Mouse (Mus musculus) ovary, postnatal 36 days (tissue): ENCODE results near the gene Adck1.
"Not testable (repeated sequence)": the region's sequence is repeated elsewhere in the genome, so short reads cannot be mapped to it uniquely, and the experiment has no call there.

Source experiments
- DNase-seq: peaks from one replicate; pipeline ENCODE4 v3.0.0; 2022; ENCODE audit warnings: low spot score, mixed read lengths

Gene Adck1

DNA sequence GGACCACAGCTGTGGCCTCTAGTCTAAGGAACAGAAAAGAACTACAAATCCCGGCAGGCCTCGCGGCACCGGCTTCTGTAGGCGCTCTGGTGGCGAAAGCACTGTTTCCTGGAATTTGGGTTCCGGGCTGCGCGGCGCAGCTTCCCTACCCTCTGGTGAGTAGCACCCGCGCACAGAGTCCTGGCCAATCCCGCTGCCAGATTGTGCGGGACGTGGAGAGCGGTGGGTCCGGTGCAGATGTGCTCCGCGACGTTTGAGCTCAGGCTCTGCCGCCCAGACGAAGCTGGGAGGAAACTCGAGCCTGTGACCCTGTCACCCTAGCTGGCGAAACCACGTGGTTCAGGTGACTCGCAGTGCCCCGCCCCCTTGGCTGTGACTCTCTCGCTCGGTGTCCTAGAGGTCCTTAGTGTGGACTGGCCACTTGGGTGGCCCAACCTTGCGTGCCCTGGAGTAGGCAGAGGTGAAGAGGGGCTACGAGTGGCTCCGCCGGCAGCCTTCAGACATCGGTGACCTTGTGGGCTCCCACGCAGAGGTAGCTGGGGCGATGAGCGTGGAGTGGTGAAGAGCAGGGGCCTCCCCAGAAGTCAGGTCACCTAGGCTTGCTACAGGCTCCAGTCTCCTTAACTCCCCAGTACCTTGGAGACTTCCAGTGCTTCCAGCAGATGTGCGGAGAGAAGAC lies at the start of gene Adck1:
Adck1 (plus strand) TSS at position 114 of the 679 bp plus-strand sequence.
- DNase-seq = peak; percentile 83

DNA sequence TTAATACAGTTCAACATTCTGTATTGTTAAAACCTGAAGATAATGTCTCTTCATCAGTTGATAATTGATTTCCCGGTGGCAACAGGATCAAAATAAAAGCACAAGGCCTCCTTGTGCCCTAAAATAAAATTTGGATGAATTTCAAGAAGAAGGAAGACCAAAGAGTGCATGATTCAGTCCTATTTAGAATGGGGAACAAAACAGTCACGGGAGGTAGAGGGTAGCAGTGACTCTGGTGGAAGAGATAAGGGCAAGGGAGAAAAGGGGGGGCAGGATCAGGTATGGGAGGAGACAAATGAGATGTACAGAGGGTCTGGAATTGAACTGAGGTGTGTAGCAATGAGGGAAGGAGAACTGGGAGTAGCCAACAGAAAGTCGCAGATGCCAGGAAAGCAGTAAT lies 45.8 kb upstream of the Adck1 start:
- no peak for DNase-seq

DNA sequence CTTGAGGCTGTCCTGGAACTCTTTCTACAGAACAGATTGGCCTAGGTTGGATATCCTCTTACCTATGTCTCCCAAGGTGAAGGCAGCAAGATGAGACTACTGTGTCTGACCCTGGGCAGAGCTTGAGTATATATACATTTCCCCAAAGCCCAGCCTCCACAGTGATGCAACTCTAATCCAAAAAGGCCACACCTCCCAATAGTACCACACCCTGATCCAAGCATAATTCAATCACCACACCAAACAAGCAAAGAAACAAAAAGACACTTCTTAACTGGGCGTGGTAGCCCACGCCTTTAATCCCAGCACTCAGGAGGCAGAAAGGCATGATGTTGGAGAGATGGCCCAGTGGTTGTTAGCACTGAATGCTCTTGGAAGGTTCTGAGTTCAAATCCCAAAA lies 36.4 kb upstream of the Adck1 start, which contains the start of gene Gm5039:
Gm5039 (minus strand) TSS at position 101 of the 400 bp plus-strand sequence.
- not testable (repeated sequence) for DNase-seq

DNA sequence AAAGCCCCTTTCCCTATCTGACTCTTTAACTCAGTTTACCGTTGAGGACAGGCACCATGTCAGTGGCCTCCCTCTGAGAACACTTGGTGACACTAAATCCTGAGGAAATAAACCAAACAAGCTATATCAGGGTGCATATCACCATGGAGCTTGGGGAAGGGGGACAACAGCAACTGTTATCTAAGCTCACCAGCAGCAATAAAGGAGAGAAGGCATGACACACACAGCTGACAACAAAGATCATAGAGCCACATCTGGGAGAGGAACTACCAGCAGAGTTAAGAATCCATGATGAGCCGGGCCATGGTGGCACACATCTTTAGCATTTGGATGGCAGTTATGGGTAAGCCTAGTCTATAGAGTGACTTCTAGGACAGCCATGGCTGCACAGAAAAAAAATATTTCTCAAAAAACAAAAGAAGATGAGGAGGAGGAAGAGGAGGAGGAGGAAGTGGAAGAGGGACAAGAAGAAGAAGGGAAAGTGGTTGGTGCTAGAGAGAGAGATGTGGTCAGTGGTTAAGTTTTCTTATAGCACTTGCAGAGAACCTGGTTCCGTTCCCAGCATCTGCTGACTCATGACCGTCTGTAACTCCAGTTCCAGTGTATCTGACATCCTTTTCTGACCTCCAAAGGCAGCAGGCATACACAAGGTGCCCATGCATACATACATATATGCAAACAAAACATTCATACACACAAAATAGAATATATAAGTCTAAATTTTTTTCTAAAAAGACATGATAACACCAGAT lies 23.5 kb upstream of the Adck1 start:
- DNase-seq = not testable (repeated sequence)

DNA sequence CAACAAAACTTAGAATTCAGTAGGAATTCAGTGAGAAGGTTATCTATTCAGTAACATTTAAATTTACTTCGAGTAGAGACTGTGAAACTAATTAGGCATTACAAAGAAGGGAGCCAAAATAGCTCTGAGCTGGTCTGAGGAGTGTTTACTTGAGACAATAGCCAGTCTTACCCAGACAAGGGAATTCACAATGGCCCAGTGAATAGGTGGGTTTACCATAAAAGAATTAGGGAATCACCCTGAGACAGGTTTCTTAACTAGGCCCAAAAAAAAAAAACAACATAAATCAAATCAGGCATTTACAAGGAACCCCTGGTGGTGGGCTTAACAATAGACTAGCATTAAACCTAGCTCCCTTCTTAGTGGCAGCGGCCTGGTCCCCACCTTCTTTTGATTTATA lies 19.1 kb upstream of the Adck1 start:
- not testable (repeated sequence) for DNase-seq

DNA sequence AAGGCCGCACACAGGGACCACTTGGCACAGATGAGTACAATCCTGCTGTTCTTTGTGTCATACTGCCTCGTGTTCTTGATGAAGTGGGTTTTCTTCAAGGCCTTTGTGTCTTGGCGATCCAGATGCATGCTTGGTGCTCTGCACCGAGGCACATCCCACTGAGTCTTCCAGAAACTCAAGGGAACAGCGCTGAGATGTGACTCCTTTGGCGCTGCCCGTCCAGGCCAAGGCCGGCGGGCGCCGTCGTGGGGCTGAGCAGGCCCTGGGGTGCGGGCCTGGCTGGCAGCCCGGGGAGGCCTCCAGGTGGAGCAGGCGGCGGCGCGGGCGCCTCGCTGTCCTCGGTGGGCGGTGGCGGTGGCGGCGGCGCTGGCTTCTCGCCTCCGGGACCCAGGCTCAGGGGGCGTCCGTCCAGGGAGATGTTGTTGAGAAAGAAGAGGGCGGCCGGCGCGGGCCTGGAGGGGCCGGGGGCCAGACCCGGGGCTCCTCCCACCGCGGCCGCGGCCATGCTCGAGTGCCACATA lies 6.1 kb upstream of the Adck1 start:
- DNase-seq = no peak

DNA sequence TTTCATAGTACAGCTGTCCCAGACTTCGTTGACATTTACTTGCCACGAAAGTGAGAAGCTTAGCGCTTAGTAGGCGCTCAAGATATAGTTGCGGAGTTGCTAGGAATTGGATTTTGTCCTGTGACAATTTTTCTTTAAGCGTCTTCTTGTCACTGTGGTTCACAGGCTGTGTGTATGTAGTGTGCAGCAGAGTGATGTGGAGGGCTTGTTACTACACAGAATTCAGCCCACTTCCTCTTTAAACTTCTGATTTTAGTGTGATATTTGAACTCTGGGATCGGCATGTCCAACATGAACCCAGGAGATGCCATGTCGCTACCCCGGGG lies 729 bp downstream of the Adck1 start:
- no peak for DNase-seq

DNA sequence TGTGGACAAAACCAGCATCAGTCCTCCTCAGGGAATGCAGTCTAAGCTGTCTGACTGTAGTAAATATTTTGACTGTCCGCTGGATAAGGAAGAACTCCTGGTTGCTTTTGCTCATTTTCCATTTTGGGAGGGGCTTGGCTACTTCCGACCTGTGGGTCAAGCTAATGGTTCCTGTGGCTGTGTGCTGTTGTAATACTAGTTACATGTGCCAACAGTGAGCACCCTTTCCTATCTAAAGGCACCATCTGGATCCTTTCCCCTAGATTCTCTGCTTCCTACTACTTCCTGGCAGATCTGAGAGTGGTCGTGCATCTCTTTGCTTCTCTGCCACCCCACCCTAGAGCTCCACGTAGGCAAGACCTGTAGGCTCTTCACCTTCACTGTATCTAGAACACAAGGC lies 7.3 kb downstream of the Adck1 start:
- DNase-seq = no peak

DNA sequence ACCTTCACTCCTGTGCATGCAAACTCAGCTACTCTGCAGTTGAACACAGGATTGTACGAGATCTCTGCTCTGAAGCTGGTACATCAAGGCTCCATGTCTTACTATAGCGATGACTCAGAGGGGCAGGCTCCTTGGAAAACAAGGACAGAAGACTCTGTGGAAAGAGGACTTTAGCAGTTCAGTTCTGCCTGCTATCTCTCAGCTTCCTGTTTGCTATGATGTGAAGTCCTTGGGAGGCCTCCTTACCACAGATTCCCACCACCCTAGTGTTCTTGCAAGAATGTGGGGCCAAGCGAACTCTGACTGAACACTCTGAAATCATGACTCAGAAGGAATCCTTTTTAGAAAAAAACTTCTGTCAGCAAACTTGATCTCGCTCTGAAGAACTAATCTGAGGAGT lies 8.3 kb downstream of the Adck1 start:
- no peak for DNase-seq

DNA sequence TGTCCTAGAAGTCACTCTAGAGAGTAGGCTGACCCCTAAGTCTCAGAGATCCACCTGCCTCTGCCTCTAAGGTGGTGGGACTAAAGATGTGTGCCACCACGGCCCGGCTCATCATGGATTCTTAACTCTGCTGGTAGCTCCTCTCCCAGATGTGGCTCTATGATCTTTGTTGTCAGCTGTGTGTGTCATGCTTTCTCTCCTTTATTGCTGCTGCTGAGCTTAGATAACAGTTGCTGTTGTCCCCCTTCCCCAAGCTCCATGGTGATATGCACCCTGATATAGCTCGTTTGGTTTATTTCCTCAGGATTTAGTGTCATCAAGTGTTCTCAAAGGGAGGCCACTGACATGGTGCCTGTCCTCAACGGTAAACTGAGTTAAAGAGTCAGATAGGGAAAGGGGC lies 9.3 kb downstream of the Adck1 start:
- DNase-seq = not testable (repeated sequence)

DNA sequence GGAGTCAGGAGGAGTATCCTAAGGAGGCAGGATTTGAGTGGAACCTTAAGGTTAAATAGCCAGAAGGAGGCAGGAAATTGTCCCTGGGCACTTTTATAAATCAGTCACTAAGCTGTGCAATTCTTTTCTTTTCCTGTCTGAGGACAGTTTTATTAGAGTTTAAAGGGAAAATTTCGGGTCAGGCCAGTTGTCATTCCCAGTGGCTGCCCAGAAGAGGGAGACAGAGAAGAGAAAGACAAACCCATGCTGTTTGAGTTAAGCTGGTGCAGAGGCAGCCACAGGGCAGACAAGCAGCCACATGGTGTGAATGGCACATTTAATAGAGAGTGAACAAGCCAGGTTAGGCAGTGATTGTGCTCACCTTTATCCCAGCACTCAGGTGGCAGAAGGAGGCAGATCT lies 10.0 kb downstream of the Adck1 start:
- not testable (repeated sequence) for DNase-seq

DNA sequence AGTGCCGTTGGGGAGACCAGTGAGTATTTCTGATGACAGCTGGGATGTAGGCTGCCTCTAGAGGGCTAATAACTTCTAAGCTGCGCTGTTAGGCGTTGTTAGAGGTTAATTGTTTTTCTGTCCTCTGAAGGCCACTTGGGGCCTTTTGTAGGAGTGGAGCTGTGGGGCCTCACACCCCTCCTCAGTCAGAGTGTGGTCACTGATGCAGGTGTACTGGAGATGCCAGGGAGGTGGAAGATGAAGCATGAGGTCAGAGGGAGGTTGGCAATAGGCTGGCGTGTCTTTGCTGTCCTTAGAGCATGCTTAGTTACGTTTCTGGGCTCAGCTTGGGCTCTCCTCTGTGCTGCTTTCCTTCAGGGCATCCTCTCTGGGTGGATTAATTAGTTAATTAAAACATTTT lies 11.7 kb downstream of the Adck1 start:
- no peak for DNase-seq

DNA sequence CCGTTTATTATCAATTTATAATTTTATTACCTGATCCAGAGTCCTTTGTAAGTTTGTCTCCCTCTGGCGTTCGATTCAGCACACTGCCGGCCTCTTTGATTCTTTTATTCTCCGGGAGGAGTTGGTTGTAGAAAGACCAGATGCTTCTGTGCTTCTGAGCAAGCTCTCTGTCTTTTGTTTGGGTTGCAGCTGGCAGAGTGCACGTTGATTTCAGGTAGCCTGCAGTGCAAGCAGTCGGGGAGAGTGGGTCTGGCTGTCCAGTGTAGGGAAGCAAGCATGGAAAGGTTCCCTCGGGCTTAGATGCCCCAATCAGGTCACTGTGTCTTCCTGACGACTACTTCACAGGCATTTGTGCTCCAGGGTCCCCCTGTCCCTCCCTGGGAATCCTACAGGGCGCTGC lies 16.5 kb downstream of the Adck1 start:
- no peak for DNase-seq

DNA sequence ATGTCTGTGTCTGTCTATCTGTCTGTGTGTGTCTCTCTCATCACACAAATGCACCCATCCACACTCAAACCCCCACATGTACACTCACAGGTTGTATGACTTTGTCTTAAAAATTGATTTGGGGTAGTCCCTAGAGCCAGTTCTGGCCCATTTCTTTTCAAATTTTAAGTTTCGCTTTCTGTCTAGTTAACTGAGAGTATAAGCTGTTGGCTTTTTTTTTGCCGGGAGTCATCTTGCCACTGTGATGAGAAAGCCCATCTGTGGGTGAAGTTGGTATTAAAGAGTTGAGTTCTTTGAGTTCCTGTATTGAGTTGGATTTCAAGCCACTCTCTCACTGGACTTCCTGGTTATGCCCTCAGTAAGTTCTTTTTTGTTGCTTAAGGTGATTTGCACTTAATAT lies 17.9 kb downstream of the Adck1 start:
- DNase-seq = no peak

DNA sequence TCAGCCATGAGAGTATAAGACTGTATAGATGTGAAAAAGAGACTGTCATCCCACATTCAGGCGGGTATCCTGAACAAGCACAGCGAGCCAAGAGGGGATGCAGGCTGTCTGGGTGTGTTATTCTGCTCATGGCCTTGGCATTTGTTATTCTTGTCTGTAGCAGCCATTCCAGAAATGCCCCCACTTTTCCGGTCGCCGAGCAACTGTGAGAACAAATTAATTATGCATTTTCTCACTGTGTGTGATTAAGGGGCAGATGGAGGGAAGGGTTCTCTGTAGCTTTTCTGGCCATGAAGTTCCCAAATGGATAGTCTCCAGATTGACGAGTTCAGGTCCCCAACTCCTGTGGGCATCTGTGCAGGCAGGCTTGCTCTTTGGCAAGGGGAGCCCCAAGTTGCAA lies 28.5 kb downstream of the Adck1 start:
- no peak for DNase-seq

DNA sequence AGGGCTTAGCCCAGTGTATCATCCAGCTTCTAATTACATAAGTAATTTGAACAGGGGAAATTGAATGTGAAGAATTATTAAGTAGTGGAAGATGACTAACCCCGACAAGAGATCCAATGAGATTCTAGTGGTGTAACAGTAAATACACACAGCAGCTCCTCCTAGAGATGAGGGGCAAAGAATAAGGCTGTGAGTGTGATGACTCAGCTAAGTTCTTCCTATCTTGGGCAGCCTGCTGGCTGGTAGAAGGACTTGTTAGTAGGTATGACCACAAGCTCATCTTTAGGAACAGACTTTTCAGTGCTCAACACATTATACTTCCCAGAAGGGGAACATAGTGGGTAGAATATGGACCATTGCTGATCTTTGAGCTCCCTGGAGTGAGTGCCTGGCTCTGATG lies 38.3 kb downstream of the Adck1 start:
- DNase-seq = no peak

DNA sequence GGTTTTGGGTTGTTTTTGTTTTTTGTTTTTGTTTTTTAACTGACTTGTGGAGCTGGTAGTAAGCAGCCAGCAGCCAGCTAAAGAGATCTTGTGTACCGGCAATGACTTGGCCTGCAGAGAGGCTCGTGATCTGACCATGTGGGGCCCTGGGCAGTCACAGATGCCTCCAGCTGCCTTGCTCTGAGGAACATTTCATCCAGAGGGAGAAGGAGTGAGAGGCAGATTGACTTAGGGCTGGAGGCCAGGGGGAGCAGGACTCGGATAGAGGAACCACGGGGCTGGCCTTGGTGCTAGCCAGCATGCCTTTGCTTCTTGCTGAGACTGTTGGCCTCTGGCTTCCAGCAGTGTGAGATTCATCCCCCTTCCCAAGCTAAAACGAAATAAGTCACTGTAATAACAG lies 43.2 kb downstream of the Adck1 start:
- DNase-seq = no peak

DNA sequence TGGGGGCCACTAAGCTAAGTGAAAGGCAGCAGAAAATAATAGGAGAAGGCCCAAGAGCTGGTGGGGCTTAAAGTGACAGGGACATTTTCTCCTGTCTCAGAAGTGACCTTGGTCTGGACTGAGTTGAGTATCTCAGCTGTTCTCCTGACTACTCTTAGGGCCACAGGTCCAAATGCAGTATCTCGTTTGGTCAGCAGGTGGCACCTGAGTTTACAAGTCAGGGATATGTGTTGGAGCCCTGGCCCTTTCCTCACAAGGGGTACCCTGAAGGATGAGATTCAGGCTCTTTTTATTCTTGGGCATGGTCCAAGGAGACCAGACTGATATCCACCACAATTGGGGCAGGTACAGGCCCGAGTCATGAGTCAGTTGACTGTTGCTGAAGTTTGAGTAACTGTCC lies 44.8 kb downstream of the Adck1 start:
- peak; percentile 53 for DNase-seq

DNA sequence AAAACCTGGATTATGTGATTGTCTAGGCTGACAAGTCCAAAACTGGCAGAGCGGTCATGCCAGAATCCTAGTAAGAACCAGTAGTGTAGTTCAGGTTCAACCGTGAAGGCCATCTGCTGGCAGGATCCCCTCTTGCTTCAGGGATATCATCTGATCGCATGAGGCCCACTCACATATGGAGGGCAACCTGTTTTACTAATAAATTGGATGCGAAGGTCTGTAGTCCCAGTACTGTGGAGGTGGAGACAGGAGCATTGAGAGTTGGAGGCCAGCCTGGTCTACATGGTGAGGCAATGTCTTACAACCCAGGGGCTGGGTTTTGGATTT lies 47.6 kb downstream of the Adck1 start:
- DNase-seq = no peak

DNA sequence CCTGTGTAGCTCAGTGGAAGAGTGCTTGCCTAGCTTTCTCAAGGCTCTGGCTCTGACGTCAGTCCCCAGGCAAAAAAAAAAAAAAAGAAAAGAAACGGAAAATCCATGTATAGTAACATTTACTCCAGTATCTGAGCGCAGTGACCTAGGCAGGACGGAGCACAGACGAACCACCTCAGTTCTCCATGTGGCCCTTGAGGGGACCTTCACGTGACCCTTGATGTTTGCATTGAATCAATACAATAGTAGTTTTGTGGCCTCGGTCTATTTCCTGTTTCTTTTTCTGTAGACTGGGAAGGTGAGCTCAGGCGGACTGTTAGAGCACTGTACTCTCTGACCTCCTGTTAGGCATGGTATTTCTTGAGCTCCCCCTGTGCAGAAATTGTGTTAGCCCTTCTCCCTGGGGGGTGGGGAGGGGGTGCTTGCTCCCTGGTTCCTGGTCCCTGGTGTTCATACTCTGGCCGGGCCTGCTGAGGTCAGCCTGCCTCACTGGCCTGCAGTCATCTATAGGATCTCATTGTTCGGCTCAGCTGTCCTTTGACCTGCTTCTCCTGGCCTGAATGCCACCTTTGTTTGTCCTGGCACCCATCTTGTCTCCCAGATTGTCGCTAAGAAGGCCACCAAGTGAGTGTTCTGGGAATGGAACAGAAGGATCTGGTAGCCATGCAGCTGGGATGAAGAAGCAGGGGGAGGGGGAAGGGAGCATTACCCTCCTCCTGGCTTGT lies 48.1 kb downstream of the Adck1 start:
- DNase-seq = no peak

DNA sequence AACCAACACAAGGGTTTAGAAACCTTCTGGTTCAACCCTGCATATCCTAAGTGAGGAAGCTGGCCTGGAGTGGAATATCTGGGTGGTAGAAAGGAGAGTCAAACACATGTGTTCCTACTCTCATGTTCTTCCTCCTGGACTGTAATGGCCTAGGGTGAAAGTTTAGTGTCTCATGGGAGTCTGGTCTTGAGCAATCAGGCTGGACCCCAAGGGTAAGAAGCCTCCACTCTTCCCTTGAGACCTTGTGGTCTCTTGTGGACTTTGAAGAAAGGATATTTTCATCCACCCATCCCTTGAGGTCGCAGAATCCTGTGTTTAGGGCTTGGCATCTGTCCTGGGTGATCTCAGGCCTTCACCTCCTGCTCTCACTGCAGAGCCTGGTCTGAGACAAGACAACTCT lies 52.9 kb downstream of the Adck1 start:
- DNase-seq = no peak

DNA sequence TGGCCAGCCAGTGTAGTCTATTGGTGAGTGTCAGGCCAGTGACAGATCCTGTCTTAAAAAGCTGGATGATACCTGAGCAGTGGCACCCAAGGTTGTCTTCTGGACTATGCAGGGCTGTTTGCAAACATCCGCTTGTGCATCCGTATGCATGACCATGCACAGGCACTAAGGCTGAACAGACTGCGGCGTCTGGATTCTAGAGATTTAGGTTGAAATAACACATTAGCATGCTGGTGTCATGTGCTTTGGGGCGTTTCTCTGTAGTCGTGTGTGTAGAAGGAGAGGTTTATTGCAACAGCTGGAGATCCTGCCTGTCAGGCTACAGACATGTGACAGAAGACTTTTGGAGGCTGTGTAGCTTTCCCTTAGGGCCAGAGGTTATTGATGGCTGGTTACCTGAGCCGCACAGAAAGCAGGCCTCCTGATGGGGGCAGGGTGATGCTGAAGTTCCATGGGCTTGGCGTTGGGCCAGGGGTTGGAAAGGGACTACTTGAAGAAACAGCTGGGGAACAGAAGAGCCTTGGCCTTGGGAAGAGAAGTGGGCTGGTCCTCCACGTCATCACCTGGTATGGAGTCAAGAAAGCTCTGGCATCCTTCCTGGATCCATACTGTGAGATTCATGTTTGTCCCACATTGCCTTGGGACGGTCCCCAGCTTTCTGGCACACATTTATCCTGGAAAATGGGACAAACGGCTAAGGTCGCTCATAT lies 59.7 kb downstream of the Adck1 start:
- DNase-seq = peak; percentile 22
